ENCODE assay signal across 30 mouse cellular contexts in genomic region chr13:15549466-15549865, GRCm38 (mm10).
DNase-seq lines count a peak whose midpoint lies in the region; ATAC-seq lines count a peak whose summit lies in the region.
"Had no signal": no experiment of that assay in that cellular context is flagged by ENCODE, and none has a peak within 500 bp of the region (broad histone marks: within the 10 kb centered on the region; RNA-seq: fewer than 3 reads in every experiment).

No protein-coding gene starts in this region.

- no peaks in the 10 kb centered on the region for H3K9me3 ChIP-seq in limb, embryonic 12.5 days
- H3K9me3 ChIP-seq: embryonic facial prominence, embryonic 12.5 days; G1E; hindbrain, embryonic 10.5 days; hindbrain, embryonic 15.5 days; limb, embryonic 15.5 days; liver, embryonic 13.5 days; megakaryocyte, embryonic 14.5 days; midbrain, embryonic 12.5 days had no signal

- WGBS in limb, embryonic 12.5 days: 16% methylated on average over 6 of the region's 6 CpGs

- no peak for ATAC-seq in limb, embryonic 12.5 days (ENCODE audit: insufficient number of reproducible peaks, insufficient read depth, low FRiP score, low TSS enrichment, low read depth)
- ATAC-seq: inflammation-experienced regulatory T-cells, adult 6 months; lung, postnatal 0 days; Patski had no signal

- H3K4me1 ChIP-seq in limb, embryonic 12.5 days (replicated peaks): peaks cover 94% of the 10 kb centered on the region
- H3K4me1 ChIP-seq: liver, embryonic 13.5 days had no signal

- peak overlapping the region; percentile 64; the same call in 1 of the 2 replicates for H3K27ac ChIP-seq in limb, embryonic 12.5 days
- H3K27ac ChIP-seq: embryonic facial prominence, embryonic 12.5 days; hindbrain, embryonic 10.5 days; hindbrain, embryonic 15.5 days; limb, embryonic 15.5 days; liver, embryonic 13.5 days; midbrain, embryonic 12.5 days had no signal

- peaks cover 5% of the 10 kb centered on the region for H3K36me3 ChIP-seq in limb, embryonic 12.5 days
- H3K36me3 ChIP-seq: G1E; hindbrain, embryonic 15.5 days; limb, embryonic 15.5 days; liver, embryonic 13.5 days; midbrain, embryonic 12.5 days had no signal

- no peaks in the 10 kb centered on the region for H3K27me3 ChIP-seq in limb, embryonic 12.5 days
- H3K27me3 ChIP-seq: embryonic facial prominence, embryonic 12.5 days; hindbrain, embryonic 15.5 days; limb, embryonic 15.5 days; liver, embryonic 13.5 days; megakaryocyte, embryonic 14.5 days; midbrain, embryonic 12.5 days; Patski had no signal

- H3K4me2 ChIP-seq in limb, embryonic 12.5 days: no peak overlapping the region
- H3K4me2 ChIP-seq: embryonic facial prominence, embryonic 12.5 days; hindbrain, embryonic 15.5 days; limb, embryonic 15.5 days; liver, embryonic 13.5 days; midbrain, embryonic 12.5 days had no signal

- H3K4me3 ChIP-seq in limb, embryonic 12.5 days (replicated peaks): no peak overlapping the region
- H3K4me3 ChIP-seq: embryonic facial prominence, embryonic 12.5 days; hindbrain, embryonic 10.5 days; hindbrain, embryonic 15.5 days; limb, embryonic 15.5 days; liver, embryonic 13.5 days; megakaryocyte, embryonic 14.5 days; midbrain, embryonic 12.5 days had no signal

- peak; percentile 35 for DNase-seq in embryo, embryonic 10 days (ENCODE audit: low spot score)
- no peak for DNase-seq in embryo, embryonic 9.5 days (ENCODE audit: extremely low spot score)
- DNase-seq in retina, postnatal 1 day: peak; percentile 63
- DNase-seq in retina, embryonic 14.5 days (ENCODE audit: low spot score): no peak
- no peak for DNase-seq in kidney, postnatal 25 days
- DNase-seq in natural killer cell, adult 2 months (ENCODE audit: low spot score in 2 of 2): no peak
- DNase-seq: adrenal gland, postnatal 14 days; cerebellum, adult 11-12 months; cerebellum, postnatal 10 days; gastrocnemius, postnatal 14 days; heart, postnatal 14 days; kidney, adult 11 months; kidney, postnatal 14 days; liver, embryonic 13.5 days; lung, adult 18-20 months; lung, postnatal 4 days; right cerebral cortex, adult 18-20 months; spleen, adult 18-20 months; thymus, postnatal 14 days had no signal

- no peak overlapping the region for H3K9ac ChIP-seq in limb, embryonic 12.5 days (replicated peaks)
- H3K9ac ChIP-seq: embryonic facial prominence, embryonic 12.5 days; hindbrain, embryonic 15.5 days; limb, embryonic 15.5 days; liver, embryonic 13.5 days; midbrain, embryonic 12.5 days had no signal

Comparison
In these comparisons a context has a peak if more than half of its experiments do, and no peak if none do; other contexts are left out.
1. DNase-seq: peak in embryo, embryonic 10 days (single experiment) and retina, postnatal 1 day (single experiment); none in embryo, embryonic 9.5 days (single experiment), retina, embryonic 14.5 days (single experiment), kidney, postnatal 25 days (0 of 2) and natural killer cell, adult 2 months (0 of 2).